Mouse (Mus musculus) lung, postnatal 0 days (tissue): ENCODE data around the gene Olfr60.

Source experiments
- CTCF ChIP-seq: IDR thresholded peaks from 2 replicates; pipeline ENCODE4 v1.5.1; 2016; ENCODE audit warnings: antibody characterized with exemption, mild to moderate bottlenecking
- EP300 ChIP-seq: IDR thresholded peaks from 2 replicates; pipeline ENCODE4 v1.6.1; 2016; ENCODE audit warnings: antibody characterized with exemption, mild to moderate bottlenecking, control low read depth

DNA sequence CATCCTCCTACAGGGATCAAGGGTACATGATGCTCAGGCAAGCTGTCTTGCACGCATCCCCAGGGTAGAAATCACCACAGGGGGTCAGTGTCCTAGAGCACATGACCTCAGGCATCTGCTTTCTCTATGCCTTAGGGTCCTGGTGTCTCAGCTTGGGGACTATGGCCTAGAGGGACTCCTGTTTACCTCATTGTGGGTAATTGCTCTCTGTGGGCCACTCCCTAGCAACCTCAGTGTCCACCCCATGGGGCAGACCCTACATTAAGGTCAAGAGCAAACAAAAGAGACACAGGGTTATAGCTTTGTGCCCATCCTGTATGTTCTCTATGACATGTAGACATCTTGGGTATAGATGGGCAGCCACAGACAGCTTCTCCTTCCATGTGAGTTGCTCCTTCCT is 40.9 kb downstream of the Olfr60 start, which contains the start of gene Olfr525:
- TF ChIP-seq CTCF (no peak), EP300 (no peak)
